ENCODE assay signal across 29 mouse cellular contexts in genomic region chr7:70462131-70462530, GRCm38 (mm10).
"Had no signal": no experiment of that assay in that cellular context is flagged by ENCODE, and none has a peak within 500 bp of the region (broad histone marks: within the 10 kb centered on the region; RNA-seq: fewer than 3 reads in every experiment).

No protein-coding gene starts in this region.

- H3K4me2 ChIP-seq: embryonic facial prominence, embryonic 12.5 days; embryonic facial prominence, embryonic 13.5 days; embryonic facial prominence, embryonic 15.5 days; forebrain, embryonic 12.5 days; forebrain, embryonic 13.5 days; forebrain, embryonic 15.5 days had no signal

- DNase-seq: cerebellum, adult 18-20 months; cerebellum, adult 2 months; cerebellum, adult 8-10 months; cerebellum, adult 9-10 months; cerebellum, adult 9-11 months; cerebellum, postnatal 10 days; cerebellum, postnatal 14 days; cerebellum, postnatal 25 days; cerebellum, postnatal 36 days; embryo, embryonic 11 days; forebrain, postnatal 0 days; gastrocnemius, adult 2 months; gastrocnemius, postnatal 10 days; gastrocnemius, postnatal 14 days; gastrocnemius, postnatal 25 days; gastrocnemius, postnatal 36 days; heart, adult 11 months; heart, adult 18-20 months; heart, adult 2 months had no signal

- H3K27me3 ChIP-seq: embryonic facial prominence, embryonic 12.5 days; embryonic facial prominence, embryonic 13.5 days; embryonic facial prominence, embryonic 15.5 days; forebrain, embryonic 12.5 days; forebrain, embryonic 13.5 days; forebrain, embryonic 15.5 days had no signal

- H3K4me1 ChIP-seq: embryonic facial prominence, embryonic 12.5 days; embryonic facial prominence, embryonic 13.5 days; embryonic facial prominence, embryonic 15.5 days; forebrain, embryonic 10.5 days; forebrain, embryonic 12.5 days; forebrain, embryonic 13.5 days; forebrain, embryonic 15.5 days had no signal

- ATAC-seq: forebrain, embryonic 13.5 days; forebrain, embryonic 14.5 days; forebrain, embryonic 15.5 days; forebrain, embryonic 16.5 days; forebrain, postnatal 0 days had no signal

- H3K9ac ChIP-seq: embryonic facial prominence, embryonic 12.5 days; embryonic facial prominence, embryonic 13.5 days; embryonic facial prominence, embryonic 15.5 days; forebrain, embryonic 12.5 days; forebrain, embryonic 13.5 days; forebrain, embryonic 15.5 days; forebrain, postnatal 0 days had no signal

- H3K36me3 ChIP-seq: embryonic facial prominence, embryonic 12.5 days; embryonic facial prominence, embryonic 13.5 days; embryonic facial prominence, embryonic 15.5 days; forebrain, embryonic 10.5 days; forebrain, embryonic 12.5 days; forebrain, embryonic 15.5 days had no signal

- H3K9me3 ChIP-seq: embryonic facial prominence, embryonic 12.5 days; embryonic facial prominence, embryonic 13.5 days; embryonic facial prominence, embryonic 15.5 days; forebrain, embryonic 10.5 days; forebrain, embryonic 12.5 days; forebrain, embryonic 13.5 days; forebrain, embryonic 15.5 days had no signal

- H3K4me3 ChIP-seq: embryonic facial prominence, embryonic 12.5 days; embryonic facial prominence, embryonic 13.5 days; embryonic facial prominence, embryonic 15.5 days; erythroblast, embryonic 14.5 days; forebrain, embryonic 10.5 days; forebrain, embryonic 12.5 days; forebrain, embryonic 13.5 days; forebrain, embryonic 15.5 days; gastrocnemius, adult 2 months; heart, adult 2 months had no signal

- H3K27ac ChIP-seq: embryonic facial prominence, embryonic 12.5 days; embryonic facial prominence, embryonic 13.5 days; embryonic facial prominence, embryonic 15.5 days; forebrain, embryonic 10.5 days; forebrain, embryonic 12.5 days; forebrain, embryonic 13.5 days; forebrain, embryonic 15.5 days; gastrocnemius, adult 2 months; heart, adult 2 months had no signal
